Comparison of ENCODE assay signal across 23 mouse cellular contexts in the genomic region with DNA sequence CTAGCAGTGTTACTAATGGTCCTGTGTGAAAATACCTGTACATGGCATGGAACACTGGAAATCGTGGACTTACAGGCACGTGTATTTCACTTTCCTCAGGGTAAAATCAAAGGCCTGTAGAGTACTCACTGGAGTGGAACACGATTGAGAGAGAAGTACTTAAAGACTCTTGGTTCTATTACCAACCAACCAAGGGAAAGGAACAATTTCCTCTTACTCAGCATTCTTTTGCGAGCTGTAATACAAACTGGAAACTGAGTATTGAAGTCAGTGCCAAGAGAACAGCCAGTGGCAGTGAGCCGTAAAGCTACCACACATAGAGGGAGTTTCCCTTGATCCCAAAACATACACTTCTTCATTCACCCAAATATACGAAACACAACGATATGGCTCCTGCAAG. TPM values are rescaled to one million over a fixed set of nuclear protein-coding genes. Genes with fewer than 3 reads are reported as not detected.
"Had no signal": no experiment of that assay in that cellular context is flagged by ENCODE, and none has a peak within 500 bp of the region (broad histone marks: within the 10 kb centered on the region; RNA-seq: fewer than 3 reads in every experiment).

No protein-coding gene starts in this region.

- H3K9ac ChIP-seq: intestine, embryonic 15.5 days; limb, embryonic 13.5 days; liver, embryonic 12.5 days; liver, embryonic 15.5 days; lung, embryonic 14.5 days; midbrain, embryonic 12.5 days; neural tube, embryonic 13.5 days; stomach, embryonic 15.5 days had no signal

- H3K36me3 ChIP-seq: intestine, embryonic 15.5 days; limb, embryonic 10.5 days; limb, embryonic 13.5 days; liver, embryonic 12.5 days; liver, embryonic 15.5 days; midbrain, embryonic 12.5 days; neural tube, embryonic 13.5 days; stomach, embryonic 15.5 days had no signal

- H3K27ac ChIP-seq: intestine, embryonic 15.5 days; kidney, postnatal 0 days; limb, embryonic 10.5 days; limb, embryonic 13.5 days; liver, embryonic 12.5 days; liver, embryonic 15.5 days; midbrain, embryonic 12.5 days; neural tube, embryonic 13.5 days; stomach, embryonic 15.5 days had no signal

- DNase-seq: kidney, adult 11 months; kidney, adult 8-10 months; kidney, postnatal 36 days; layer of hippocampus, adult 9-11 months; liver; lung, embryonic 14.5 days; retina, postnatal 1 day; right cerebral cortex, postnatal 25 days; spleen, adult 18-20 months; thymus, postnatal 25 days had no signal

- H3K9me3 ChIP-seq: intestine, embryonic 15.5 days; limb, embryonic 10.5 days; limb, embryonic 13.5 days; liver, embryonic 12.5 days; liver, embryonic 15.5 days; midbrain, embryonic 12.5 days; neural tube, embryonic 13.5 days; stomach, embryonic 15.5 days had no signal

- H3K4me3 ChIP-seq: intestine, embryonic 15.5 days; limb, embryonic 10.5 days; limb, embryonic 13.5 days; liver, embryonic 12.5 days; liver, embryonic 15.5 days; midbrain, embryonic 12.5 days; myocyte; neural tube, embryonic 13.5 days; stomach, embryonic 15.5 days had no signal

- H3K4me2 ChIP-seq: intestine, embryonic 15.5 days; limb, embryonic 13.5 days; liver, embryonic 12.5 days; liver, embryonic 15.5 days; lung, embryonic 14.5 days; midbrain, embryonic 12.5 days; neural tube, embryonic 13.5 days; stomach, embryonic 15.5 days had no signal

- ATAC-seq: intestine, embryonic 15.5 days; liver, embryonic 12.5 days; midbrain, embryonic 16.5 days had no signal

- H3K27me3 ChIP-seq: intestine, embryonic 15.5 days; limb, embryonic 13.5 days; liver, embryonic 12.5 days; liver, embryonic 15.5 days; midbrain, embryonic 12.5 days; neural tube, embryonic 13.5 days; stomach, embryonic 15.5 days had no signal

- H3K4me1 ChIP-seq: intestine, embryonic 15.5 days; limb, embryonic 10.5 days; liver, embryonic 12.5 days; liver, embryonic 15.5 days; neural tube, embryonic 13.5 days; stomach, embryonic 15.5 days had no signal

RNA-seq across cellular contexts. Expression of a gene that starts 31.9 kb away (rescaled TPM):
- total RNA-seq: megakaryocyte-erythroid progenitor cell, adult 5-6 weeks; monocyte, adult 5-6 weeks had no signal
